Mouse (Mus musculus) mouse trophoblast stem cell (cell line): Measurements from ENCODE around the gene Togaram2.

Experiments
- in situ Hi-C, 2 experiments: fragments of 300-500 bp; cut with MseI, MboI; formaldehyde crosslinking; loops; 2 replicates in 1 of 2; 3 replicates in 1 of 2; pipeline ENCODE4 v1.15.1; 2025

The Togaram2 gene

DNA sequence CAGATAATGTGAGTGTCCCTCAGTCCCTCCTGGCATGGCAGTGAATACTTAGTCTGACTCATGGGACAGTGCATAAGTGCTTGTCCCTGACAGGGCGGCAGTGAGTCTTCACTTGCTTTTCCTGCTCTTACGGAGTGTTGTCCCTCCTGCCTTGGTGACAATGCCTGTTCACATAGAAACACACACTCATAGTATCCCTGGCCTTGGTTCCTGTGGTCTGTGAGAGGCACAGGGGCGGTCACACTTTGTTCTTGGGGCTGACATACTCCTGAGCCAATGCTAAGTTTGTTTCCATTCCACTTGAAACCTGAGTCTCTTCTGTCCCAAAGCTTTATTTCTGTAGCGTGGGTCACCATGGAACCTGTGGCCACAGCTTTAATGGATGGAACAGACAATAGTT, 9.3 kb downstream of the Togaram2 start:
- in situ Hi-C loops = no loop called here

DNA sequence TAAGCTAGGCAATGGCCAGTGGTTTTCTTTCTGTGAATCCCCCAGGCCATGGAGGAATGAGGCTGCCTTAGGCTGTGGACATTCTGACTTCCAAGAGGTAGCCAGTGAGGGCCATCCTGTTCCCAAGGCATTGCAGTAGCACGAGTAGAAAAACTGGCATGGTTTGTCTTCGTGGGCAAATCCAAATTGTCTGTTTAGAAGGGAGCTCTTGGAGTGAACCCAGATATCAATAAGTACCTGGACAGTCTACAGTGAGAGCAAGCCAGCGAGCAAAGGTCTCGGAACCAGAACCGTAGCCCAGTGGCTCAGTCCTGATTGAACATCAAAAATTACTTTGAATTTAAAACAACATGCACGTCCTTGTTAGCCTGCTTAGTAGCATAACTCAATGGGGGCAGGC, 10.2 kb downstream of the Togaram2 start:
- in situ Hi-C loops = no loop called here

GRCm38 (mm10) chr17:71684103-71684608, 11.1 kb downstream of the Togaram2 start:
- in situ Hi-C loops = no loop called here

DNA sequence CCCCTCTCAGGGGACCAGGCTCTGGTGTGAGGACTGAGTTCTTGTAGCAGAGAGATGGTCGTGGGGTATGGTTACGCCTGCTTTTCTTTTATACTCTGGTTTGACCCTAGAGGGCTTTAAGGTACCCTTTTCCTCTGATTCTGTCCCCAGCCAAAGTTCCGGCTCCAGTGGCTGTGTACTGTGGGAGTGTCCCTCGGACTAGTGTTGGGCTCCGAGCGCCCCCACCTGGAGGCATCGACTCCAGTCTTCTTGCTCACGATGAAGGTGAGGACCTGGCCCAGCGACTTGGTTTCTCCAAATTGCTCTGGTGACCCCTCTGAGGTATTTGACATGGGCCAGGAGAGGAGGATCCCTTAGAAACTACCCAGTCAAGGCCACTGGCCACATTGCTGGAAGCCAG, 14.4 kb downstream of the Togaram2 start:
- in situ Hi-C loops = no loop called here

DNA sequence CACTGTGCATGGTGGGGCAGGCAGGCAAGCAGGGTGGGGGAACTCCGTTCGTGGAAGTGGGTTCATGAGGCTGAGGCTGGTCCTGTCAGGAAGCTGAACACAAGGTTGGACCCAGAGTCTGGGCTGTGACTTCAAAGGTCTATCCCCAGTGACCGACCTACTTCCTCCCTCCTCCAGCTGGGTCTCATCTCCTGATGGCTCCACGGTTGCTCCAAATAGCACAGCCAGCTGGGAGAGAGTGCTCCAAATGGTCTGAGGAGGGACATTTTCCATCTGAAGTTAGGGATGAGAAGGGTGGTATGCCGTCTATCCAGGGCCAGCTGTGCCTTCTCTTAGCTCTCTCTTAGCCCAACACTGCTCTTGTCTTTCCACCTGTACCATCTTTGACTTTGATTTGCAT, 16.8 kb downstream of the Togaram2 start:
- in situ Hi-C loops = loop anchor here (5.0 to 10.0 kb wide), 2 partner anchors 182 to 185 kb away; no protein-coding TSS in a partner anchor

DNA sequence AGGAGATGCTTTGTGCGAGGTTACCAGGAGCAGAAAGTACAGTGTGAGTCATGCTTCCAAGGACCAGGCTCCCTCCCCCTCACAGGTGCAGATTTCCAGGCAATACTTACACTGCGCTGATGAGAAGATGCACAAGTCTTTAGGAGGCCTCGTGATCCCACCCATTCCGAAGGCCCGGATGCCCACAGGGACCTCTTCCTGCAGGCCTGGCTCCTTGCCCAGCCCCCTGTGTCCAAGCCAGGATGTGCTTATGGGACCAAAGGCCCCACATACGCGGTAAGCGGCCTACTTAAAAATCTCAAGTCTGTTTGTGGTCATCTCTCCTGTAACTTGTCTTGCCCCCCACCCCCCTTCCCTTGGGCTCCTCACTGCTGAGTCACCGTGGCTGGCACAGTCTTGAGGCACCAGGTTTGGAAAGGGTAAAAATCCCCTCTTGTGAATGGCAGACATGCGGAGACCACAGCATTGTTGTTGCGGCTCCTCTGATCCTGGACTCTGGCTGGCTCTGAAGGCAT, 18.4 kb downstream of the Togaram2 start:
- in situ Hi-C loops = loop anchor here (5.0 to 10.0 kb wide), 2 partner anchors 181 to 183 kb away; no protein-coding TSS in a partner anchor

GRCm38 (mm10) chr17:71693313-71693712, 20.3 kb downstream of the Togaram2 start:
- in situ Hi-C loops = loop anchor here (5.0 to 10.0 kb wide), 2 partner anchors 179 to 181 kb away; no protein-coding TSS in a partner anchor

- in situ Hi-C loops = loop anchor here (5.0 to 10.0 kb wide), 2 partner anchors 179 to 181 kb away; no protein-coding TSS in a partner anchor
These were observed 20.7 kb downstream of the Togaram2 start for GRCm38 (mm10) chr17:71693780-71694179.

- in situ Hi-C loops = loop anchor here in 1 of 2 experiments (10.0 kb wide), 1 partner anchor 180 kb away; no protein-coding TSS in a partner anchor
These were observed 22.1 kb downstream of the Togaram2 start for GRCm38 (mm10) chr17:71695151-71695550.

DNA sequence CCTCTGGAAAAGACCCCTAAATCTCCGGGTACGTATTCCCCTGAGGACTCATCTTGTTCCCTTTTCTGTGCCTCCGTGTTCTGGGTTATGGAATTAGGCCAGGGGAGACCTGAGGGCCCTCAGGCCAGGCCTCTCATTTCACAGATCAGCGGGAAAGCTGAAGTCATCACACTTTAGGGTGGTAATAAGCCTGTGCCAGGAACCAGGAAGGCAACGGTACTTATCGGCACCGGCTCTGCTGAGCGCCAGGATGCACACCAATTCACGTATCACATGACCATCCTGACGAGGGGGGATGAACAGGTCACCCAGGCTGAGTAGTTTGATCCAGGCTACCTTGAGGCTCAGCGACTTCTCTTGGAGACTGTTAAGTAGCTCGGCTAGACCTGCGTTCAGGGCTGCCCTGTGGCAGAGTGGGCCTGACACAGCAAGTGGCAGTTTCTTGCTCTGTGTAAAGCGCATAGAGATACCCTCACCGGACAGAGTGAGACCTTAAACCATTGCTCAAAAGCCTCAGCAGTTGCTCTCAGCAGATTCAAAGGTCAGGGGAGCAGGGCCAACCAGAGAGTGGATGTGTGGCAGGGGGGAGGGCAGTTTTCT, 22.8 kb downstream of the Togaram2 start:
- in situ Hi-C loops = loop anchor here in 1 of 2 experiments (10.0 kb wide), 1 partner anchor 179 kb away; no protein-coding TSS in a partner anchor

GRCm38 (mm10) chr17:71696396-71696795, 23.3 kb downstream of the Togaram2 start:
- in situ Hi-C loops = loop anchor here in 1 of 2 experiments (10.0 kb wide), 1 partner anchor 178 kb away; no protein-coding TSS in a partner anchor

GRCm38 (mm10) chr17:71697896-71698618, 25.0 kb downstream of the Togaram2 start:
- in situ Hi-C loops = loop anchor here in 1 of 2 experiments (10.0 kb wide), 1 partner anchor 177 kb away; no protein-coding TSS in a partner anchor

- in situ Hi-C loops = loop anchor here in 1 of 2 experiments (10.0 kb wide), 1 partner anchor 176 kb away; no protein-coding TSS in a partner anchor
These were observed 25.5 kb downstream of the Togaram2 start for GRCm38 (mm10) chr17:71698619-71698956.

- in situ Hi-C loops = no loop called here
These were observed 32.1 kb downstream of the Togaram2 start for GRCm38 (mm10) chr17:71705113-71705512.

DNA sequence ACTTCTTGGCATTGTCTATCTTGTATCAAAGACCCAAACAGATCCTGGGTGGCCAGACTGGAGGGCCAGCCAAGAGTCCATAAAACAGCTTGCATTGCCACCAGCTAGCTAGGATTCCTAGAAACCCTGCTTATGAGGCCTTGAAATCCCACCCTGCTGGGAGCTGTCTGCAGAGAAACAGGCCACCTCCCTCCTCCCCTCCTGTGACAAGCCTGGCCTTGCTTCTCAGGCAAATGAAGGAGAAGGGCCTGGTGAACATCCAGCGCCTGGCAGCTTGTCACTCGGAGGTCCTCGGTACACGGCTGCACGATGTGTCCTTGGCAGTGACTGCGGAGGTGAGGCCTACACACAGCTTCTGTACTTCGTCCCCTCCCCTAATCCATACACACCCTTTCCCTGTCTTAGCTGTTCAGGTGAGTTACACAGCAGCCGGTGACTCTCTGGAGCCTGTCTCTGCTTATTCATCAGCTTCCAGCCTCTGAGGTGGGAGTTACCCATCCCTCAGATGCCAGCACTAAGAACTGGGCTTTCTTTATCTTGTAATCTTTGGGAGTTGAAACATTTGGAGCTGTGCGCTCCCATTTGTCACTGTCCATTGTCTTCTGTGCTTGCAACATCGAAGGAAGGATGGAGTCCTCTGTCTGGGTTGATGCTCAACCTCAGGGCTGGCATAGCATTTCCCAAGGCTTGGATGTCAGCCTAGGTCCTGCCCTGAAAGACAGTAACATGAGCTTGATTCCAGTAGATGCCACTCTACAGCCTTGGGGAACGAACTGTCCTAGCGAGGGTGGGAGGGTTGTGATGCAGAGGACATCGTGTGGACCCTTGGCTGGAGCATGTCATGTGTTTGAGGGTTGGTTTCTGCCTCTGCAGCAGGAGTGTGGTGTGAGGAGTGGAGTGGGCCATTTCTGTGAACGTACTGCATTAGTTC, 32.8 kb downstream of the Togaram2 start:
- in situ Hi-C loops = no loop called here

GRCm38 (mm10) chr17:71707715-71708114, 34.7 kb downstream of the Togaram2 start:
- in situ Hi-C loops = no loop called here

GRCm38 (mm10) chr17:71712279-71712678, 39.2 kb downstream of the Togaram2 start:
- in situ Hi-C loops = no loop called here

DNA sequence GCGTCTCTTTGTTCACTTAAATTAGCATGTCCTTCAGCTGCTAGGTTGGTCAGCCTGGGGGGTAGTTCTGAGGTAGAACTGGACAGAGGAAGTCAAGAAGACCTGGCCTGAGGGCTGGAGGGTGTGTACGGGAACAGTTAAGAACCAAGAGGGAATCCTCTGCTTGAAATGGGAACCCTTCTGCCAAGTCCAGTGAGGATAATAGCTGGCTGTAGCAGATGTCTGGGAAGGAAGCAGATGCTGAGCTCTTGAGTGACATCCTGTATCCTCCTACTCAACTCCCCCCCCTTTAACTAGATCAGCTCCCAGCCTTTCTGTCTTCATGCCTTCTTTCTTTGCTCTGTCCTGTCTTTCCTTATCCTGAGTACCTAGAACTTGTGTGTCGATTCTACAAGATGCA, 42.0 kb downstream of the Togaram2 start:
- in situ Hi-C loops = no loop called here

- in situ Hi-C loops = no loop called here
These were observed 45.0 kb downstream of the Togaram2 start for GRCm38 (mm10) chr17:71717881-71718625.

DNA sequence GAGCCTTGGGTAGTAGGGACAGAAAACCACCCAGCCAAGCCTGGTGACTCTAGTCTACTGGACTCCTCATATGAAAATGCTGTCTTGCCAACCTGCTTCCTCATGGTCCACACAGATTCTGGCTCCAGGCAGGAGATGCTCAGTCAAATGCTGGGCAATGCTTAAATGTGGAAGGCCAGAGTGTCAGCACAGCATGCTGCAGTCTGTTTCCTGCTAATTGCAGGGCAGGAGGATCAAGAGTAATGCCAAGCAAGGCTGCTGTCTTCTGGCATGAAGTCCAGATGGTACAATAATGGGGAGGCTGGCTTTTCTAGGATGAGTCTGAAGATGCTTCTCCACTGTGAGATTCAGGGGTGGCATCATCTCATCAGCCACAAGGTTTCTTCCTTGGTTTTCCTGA, 47.4 kb downstream of the Togaram2 start:
- in situ Hi-C loops = no loop called here
